Mouse (Mus musculus) CD4-positive, CD25-positive, alpha-beta regulatory T cell, adult 2 months (primary cell): Measurements from ENCODE around the gene Foxred1.

Experiments
- DNase-seq: peaks from one replicate; pipeline ENCODE4 v3.0.0-alpha.2; 2012; ENCODE audit warnings: low read depth, low spot score

Gene Foxred1

GRCm38 (mm10) chr9:35192983-35193542 is 17.8 kb downstream of the Foxred1 start:
- DNase-seq: no peak

- DNase-seq: no peak
Measured at GRCm38 (mm10) chr9:35188700-35189099, 22.2 kb downstream of the Foxred1 start.

GRCm38 (mm10) chr9:35187351-35187903 is 23.4 kb downstream of the Foxred1 start:
- no peak for DNase-seq

- DNase-seq: no peak
Measured at GRCm38 (mm10) chr9:35186430-35186829, 24.4 kb downstream of the Foxred1 start.

GRCm38 (mm10) chr9:35183359-35183758 is 27.5 kb downstream of the Foxred1 start:
- DNase-seq: no peak

- DNase-seq: no peak
Measured at GRCm38 (mm10) chr9:35182832-35183231, 28.0 kb downstream of the Foxred1 start.

- no peak for DNase-seq
Measured at GRCm38 (mm10) chr9:35176124-35176659, 34.7 kb downstream of the Foxred1 start.

- DNase-seq: peak; percentile 97
Measured at GRCm38 (mm10) chr9:35175251-35176123, 35.4 kb downstream of the Foxred1 start, which contains the start of gene Dcps. TSS of gene Dcps (minus strand) at chr9:35176061.

GRCm38 (mm10) chr9:35173331-35173730 is 37.5 kb downstream of the Foxred1 start:
- no peak for DNase-seq

GRCm38 (mm10) chr9:35170071-35170470 is 40.8 kb downstream of the Foxred1 start:
- no peak for DNase-seq

- DNase-seq: no peak
Measured at GRCm38 (mm10) chr9:35166798-35167635, 43.8 kb downstream of the Foxred1 start.

GRCm38 (mm10) chr9:35166144-35166797 is 44.6 kb downstream of the Foxred1 start:
- peak; percentile 63 for DNase-seq

GRCm38 (mm10) chr9:35164142-35164874 is 46.5 kb downstream of the Foxred1 start:
- DNase-seq: no peak

- DNase-seq: no peak
Measured at GRCm38 (mm10) chr9:35163011-35163690, 47.7 kb downstream of the Foxred1 start.

- DNase-seq: no peak
Measured at GRCm38 (mm10) chr9:35161721-35162120, 49.1 kb downstream of the Foxred1 start.

- no peak for DNase-seq
Measured at GRCm38 (mm10) chr9:35160662-35161061, 50.2 kb downstream of the Foxred1 start.

GRCm38 (mm10) chr9:35158477-35158876 is 52.4 kb downstream of the Foxred1 start:
- no peak for DNase-seq

- DNase-seq: no peak
Measured at GRCm38 (mm10) chr9:35156862-35157261, 54.0 kb downstream of the Foxred1 start.

- DNase-seq: no peak
Measured at GRCm38 (mm10) chr9:35156002-35156710, 54.7 kb downstream of the Foxred1 start.
